Mouse (Mus musculus): ENCODE measurements around the gene Ppif.

The Ppif gene

GRCm38 (mm10) chr14:25693888-25694568, at the start of gene Ppif:
TSS of gene Ppif (plus strand) at chr14:25694154.
- peak; percentile 97 to 98 for DNase-seq (ENCODE audit: low spot score in 2 of 2)

- peak in 1 of 2 experiments; percentile 21 for DNase-seq (ENCODE audit: low spot score in 2 of 2)
Observed at GRCm38 (mm10) chr14:25645717-25646116, 48.2 kb upstream of the Ppif start.

GRCm38 (mm10) chr14:25646161-25646621, 47.8 kb upstream of the Ppif start:
- peak; percentile 73 to 86 for DNase-seq (ENCODE audit: low spot score in 2 of 2)

- no peak for DNase-seq (ENCODE audit: low spot score in 2 of 2)
Observed at GRCm38 (mm10) chr14:25651131-25651530, 42.8 kb upstream of the Ppif start.

GRCm38 (mm10) chr14:25651905-25652304, 42.0 kb upstream of the Ppif start:
- DNase-seq (ENCODE audit: low spot score in 2 of 2), result no peak

- DNase-seq (ENCODE audit: low spot score in 2 of 2), result no peak
Observed at GRCm38 (mm10) chr14:25654401-25655197, 39.4 kb upstream of the Ppif start.

- no peak for DNase-seq (ENCODE audit: low spot score in 2 of 2)
Observed at GRCm38 (mm10) chr14:25660661-25661060, 33.3 kb upstream of the Ppif start.

DNA sequence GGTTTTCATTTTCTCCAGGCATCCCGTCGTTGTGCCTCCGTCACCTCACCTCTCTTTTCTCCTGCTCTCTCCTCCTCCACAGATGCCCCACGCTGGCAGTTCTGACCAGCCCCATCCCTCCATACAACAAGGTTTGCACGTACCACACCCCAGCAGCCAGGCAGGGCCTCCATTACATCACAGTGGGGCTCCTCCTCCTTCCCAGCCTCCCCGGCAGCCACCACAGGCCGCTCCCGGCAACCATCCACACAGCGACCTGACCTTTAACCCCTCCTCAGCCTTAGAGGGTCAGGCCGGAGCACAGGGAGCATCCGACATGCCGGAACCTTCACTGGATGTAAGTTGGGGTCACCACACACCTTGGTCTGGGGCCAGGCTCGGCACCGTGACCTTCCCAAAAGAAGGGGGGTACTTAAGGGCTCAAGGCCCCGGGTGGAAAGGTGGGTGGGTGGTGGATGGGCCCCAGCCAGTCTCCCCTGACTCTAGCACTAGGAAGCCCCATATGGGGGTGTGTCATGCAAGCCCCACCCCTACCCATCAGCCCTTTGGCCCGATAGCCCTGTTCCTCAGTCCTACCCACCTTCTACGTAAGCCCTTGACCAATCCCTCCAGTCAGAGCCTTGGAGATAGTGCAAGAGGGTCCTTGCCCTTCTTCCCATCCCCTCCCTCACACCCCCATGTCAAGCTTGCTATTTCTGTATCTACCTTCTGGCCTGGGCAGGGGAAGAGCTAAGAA, 32.6 kb upstream of the Ppif start:
- DNase-seq (ENCODE audit: low spot score in 2 of 2), result no peak

DNA sequence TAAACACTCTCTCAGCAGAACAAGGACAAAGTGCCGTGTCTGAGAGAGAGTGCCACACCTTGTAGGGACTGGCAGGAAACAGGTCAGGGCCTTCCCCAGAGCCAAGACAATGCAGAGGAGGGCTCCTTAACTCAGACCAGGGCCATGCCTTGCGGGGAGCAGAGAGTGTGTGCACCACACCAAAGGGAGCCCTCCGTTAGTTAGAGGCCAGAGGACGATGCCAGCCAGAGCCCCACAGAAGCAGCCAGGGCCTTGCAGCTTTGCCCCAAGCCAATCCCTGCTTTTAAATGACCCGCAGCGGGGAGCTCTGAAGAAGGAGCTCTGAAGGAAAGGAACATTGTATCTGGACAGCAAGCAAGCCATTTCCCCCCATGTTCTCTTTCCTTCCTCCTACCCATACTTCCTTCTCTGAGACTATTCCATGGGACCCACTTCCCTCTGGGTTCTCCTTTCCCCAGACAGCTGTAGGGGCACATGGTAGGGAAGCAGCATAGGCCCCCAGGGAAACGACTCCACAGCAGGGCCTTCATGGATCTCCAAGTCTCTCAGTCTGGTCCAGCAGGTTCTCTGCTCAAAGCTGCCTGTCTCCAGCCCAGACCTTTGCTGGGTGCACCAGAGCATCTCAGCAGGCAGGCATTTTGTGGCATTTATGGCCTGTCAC, 30.2 kb upstream of the Ppif start:
- DNase-seq (ENCODE audit: low spot score in 2 of 2), result no peak

GRCm38 (mm10) chr14:25664310-25664695, 29.7 kb upstream of the Ppif start:
- no peak for DNase-seq (ENCODE audit: low spot score in 2 of 2)

DNA sequence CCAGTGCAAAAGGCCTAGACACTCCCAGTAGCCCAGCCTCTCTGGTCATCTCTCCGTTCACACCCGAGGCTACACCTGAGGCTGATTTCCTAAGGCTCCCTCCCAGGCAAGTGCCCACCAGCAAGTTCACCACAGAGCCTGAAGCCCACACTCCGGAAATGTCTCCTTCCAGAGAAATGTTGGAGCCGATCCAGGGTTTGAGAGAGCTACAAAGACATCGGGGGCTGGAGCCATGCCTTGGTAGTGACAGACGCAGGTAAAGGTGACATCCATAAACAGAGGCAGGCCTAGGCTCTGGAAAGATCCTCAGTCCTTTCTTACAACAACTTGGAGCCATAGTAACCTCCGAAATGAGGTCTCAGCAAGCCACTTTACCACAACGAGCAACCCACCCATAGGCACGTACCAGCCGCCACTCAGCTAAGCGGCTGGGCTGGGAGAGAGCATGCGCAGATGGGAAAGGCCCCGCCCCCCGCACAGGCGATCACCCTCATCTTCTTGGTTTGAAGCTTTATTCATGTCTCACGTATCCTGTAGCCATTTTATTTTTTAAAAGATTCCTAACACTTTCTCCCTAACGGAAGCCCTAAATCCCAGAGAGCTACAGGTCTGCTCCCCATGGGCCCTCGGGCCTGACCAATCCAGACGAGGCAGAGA, 28.5 kb upstream of the Ppif start:
- no peak for DNase-seq (ENCODE audit: low spot score in 2 of 2)

DNA sequence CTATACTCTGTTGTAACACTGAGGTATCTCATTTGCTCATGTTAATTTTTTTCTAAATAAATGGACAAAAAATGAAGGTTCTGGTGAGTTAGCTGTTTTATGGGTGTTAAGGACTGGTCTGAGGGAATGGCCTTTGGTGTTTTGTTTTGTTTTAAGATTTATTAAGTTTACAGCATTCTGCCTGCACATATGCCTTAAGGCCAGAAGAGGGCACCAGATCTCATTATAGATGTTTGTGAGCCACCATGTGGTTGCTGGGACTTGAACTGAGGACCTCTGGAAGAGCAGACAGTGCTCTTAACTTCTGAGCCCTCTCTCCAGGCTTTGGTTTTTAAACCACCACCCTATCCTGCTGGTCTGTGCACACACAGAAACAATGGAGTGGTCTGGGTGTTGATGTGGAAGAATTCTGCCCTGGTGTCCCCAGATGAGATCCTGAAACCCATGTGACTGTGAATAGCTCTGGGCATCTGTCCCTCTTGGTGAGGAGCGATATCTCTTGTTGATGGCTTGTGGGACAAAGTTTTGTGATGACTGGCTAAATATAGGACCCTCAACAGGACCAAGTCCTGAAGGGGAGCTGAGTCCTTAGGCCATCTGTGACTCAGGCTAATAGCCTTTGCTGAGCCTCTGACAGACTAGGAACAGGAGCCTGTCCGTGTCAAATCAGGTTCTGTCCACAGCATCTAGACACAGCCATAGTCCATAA, 27.1 kb upstream of the Ppif start:
- DNase-seq (ENCODE audit: low spot score in 2 of 2), result no peak

GRCm38 (mm10) chr14:25667587-25667986, 26.4 kb upstream of the Ppif start:
- no peak for DNase-seq (ENCODE audit: low spot score in 2 of 2)

- DNase-seq (ENCODE audit: low spot score in 2 of 2), result no peak
Observed at GRCm38 (mm10) chr14:25679625-25680024, 14.3 kb upstream of the Ppif start.

DNA sequence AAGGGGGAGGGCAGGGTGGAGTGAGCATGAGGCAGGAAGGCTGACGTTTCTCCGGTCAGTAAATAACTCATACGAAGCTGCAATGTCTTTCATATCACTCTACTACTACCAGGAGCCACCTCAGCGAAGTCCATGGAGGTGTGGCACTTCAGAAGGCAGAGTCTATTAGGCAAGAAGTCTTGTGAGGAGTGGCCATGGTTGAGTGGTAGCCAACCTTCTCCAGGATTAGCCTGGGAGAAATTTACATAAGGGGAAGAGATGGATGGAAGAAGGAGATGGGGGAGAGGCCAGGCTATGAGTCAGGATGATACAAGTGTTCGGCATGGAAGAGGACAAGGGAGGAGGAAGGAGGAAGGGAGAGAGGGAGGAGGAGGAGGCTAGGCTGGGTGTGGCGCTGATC, 11.9 kb upstream of the Ppif start:
- DNase-seq (ENCODE audit: low spot score in 2 of 2), result no peak

DNA sequence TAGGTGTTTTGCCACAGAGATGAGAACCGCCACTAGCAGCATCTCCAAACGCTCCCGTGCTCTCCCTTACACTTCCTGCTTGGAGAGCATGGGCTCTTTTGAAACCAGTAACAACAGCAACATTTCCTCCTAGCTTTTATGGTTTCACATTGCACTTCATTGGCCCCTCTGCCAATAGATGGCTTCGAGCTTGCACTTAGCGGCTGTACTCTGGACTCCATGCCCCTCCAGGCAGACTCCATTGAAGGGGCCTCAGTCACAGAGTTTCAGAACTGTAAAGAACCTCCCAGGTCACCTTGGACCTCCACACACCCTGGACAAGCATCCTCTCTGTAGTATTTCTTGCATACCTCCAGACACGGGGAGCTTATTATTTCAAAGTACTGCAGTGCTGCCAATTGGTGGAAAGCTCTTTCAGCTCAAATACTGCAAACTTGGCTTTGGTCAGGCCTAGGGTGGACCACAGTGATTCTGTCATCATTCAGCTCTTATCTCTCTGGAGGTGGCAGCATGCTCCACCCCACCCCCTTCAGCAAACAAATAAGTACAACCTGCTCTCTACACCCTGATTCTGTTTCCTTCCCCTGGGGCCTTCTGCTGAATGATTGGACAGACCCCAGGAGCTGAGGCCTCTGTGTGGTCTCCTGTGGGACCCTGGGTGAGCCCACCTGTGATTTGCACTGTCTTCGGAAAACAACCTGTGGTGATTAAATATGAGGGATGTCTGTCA, 7.6 kb upstream of the Ppif start:
- DNase-seq (ENCODE audit: low spot score in 2 of 2), result no peak

GRCm38 (mm10) chr14:25686983-25687901, 6.7 kb upstream of the Ppif start:
- DNase-seq (ENCODE audit: low spot score in 2 of 2), result no peak

GRCm38 (mm10) chr14:25693271-25693887, 575 bp upstream of the Ppif start:
- no peak for DNase-seq (ENCODE audit: low spot score in 2 of 2)

DNA sequence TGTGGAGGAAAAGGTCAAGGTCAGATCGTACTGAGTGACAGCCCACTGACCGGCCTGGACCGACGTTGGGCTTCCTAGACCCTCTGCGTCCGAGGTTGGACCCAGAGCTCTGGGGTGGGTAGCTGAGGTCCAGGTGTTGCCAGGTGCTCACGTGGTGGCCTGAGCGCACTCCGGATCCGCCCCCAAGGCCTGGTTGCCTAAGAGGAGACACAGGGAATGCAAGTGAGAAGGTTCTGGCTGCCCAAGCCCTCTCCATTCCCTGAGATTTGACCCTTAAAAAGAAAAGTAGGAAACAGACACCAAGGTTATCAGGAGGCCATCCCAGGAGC, 579 bp downstream of the Ppif start:
- no peak for DNase-seq (ENCODE audit: low spot score in 2 of 2)
